11 mouse cellular contexts compared by ENCODE assay signal in genomic region chr7:105426051-105426450, GRCm38 (mm10). TPM values are rescaled to one million over a fixed set of nuclear protein-coding genes. Genes with fewer than 3 reads are reported as not detected.
A peak's percentile ranks its signal among the peaks of the same experiment; 100 is the strongest.
DNase-seq lines count a peak whose midpoint lies in the region; ATAC-seq and TF ChIP-seq lines count a peak whose summit lies in the region.
"Had no signal": no experiment of that assay in that cellular context is flagged by ENCODE, and none has a peak within 500 bp of the region (broad histone marks: within the 10 kb centered on the region; RNA-seq: fewer than 3 reads in every experiment).

No protein-coding gene starts in this region.

- intact Hi-C loops in gastrocnemius, postnatal 36 days (cut with DNase I), result loop anchor here (1.0 kb wide), 1 partner anchor 44 kb away; no protein-coding TSS in a partner anchor

- H3K36me3 ChIP-seq in kidney, embryonic 15.5 days, result no peaks in the 10 kb centered on the region
- H3K36me3 ChIP-seq in kidney, adult 2 months (ENCODE audit: control insufficient read depth, insufficient read depth, low read length), result no peaks in the 10 kb centered on the region
- no peaks in the 10 kb centered on the region for H3K36me3 ChIP-seq in embryonic facial prominence, embryonic 13.5 days
- H3K36me3 ChIP-seq in hindbrain, postnatal 0 days (ENCODE audit: insufficient read depth, low read length), result no peaks in the 10 kb centered on the region
- no peaks in the 10 kb centered on the region for H3K36me3 ChIP-seq in neural tube, embryonic 12.5 days

- peak overlapping the region; percentile 43 for H3K4me3 ChIP-seq in kidney, embryonic 15.5 days (replicated peaks)
- H3K4me3 ChIP-seq in kidney, adult 2 months (ENCODE audit: insufficient read depth, low read depth, low read length), result no peak overlapping the region
- peak overlapping the region; percentile 44 for H3K4me3 ChIP-seq in embryonic facial prominence, embryonic 13.5 days
- peak overlapping the region; percentile 59 for H3K4me3 ChIP-seq in hindbrain, postnatal 0 days (ENCODE audit: low read length)
- peak overlapping the region; percentile 44 for H3K4me3 ChIP-seq in neural tube, embryonic 12.5 days

- peak overlapping the region; percentile 17; the same call in 1 of the 2 replicates for H3K9ac ChIP-seq in kidney, embryonic 15.5 days
- peak overlapping the region; percentile 36; the same call in 1 of the 2 replicates for H3K9ac ChIP-seq in embryonic facial prominence, embryonic 13.5 days
- peak overlapping the region; percentile 63 for H3K9ac ChIP-seq in hindbrain, postnatal 0 days (replicated peaks; ENCODE audit: low read length)
- peak overlapping the region; percentile 38 for H3K9ac ChIP-seq in neural tube, embryonic 12.5 days

- ATAC-seq in kidney, embryonic 15.5 days (replicated peaks; ENCODE audit: low FRiP score), result peak; percentile 73
- ATAC-seq in embryonic facial prominence, embryonic 13.5 days (ENCODE audit: insufficient number of reproducible peaks, insufficient read depth, low FRiP score, low TSS enrichment, low read depth), result 0 out of 2 replicates have a peak, but pooled peaks have one; percentile 28
- ATAC-seq in hindbrain, postnatal 0 days, result peak; percentile 71
- ATAC-seq in neural tube, embryonic 12.5 days (ENCODE audit: low FRiP score, low read depth), result peak; percentile 72

- no peak for TF ChIP-seq POLR2A in kidney, adult 2 months (IDR thresholded peaks at IDR 0.05; ENCODE audit: low read depth, low read length)

- H3K4me2 ChIP-seq in kidney, embryonic 15.5 days, result peak overlapping the region; percentile 82
- H3K4me2 ChIP-seq in embryonic facial prominence, embryonic 13.5 days, result peak overlapping the region; percentile 78
- H3K4me2 ChIP-seq in hindbrain, postnatal 0 days (ENCODE audit: low read depth, low read length), result peak overlapping the region; percentile 91
- peak overlapping the region; percentile 87 for H3K4me2 ChIP-seq in neural tube, embryonic 12.5 days (replicated peaks)

- DNase-seq in kidney, adult 2 months, result no peak
- no peak for DNase-seq in hindbrain, postnatal 0 days (ENCODE audit: low spot score)
- DNase-seq in gastrocnemius, postnatal 36 days, result no peak
- DNase-seq in thymus, postnatal 14 days, result no peak
- no peak for DNase-seq in cerebellum, postnatal 25 days

- H3K27me3 ChIP-seq in kidney, embryonic 15.5 days, result peaks cover 42% of the 10 kb centered on the region
- peaks cover 4% of the 10 kb centered on the region for H3K27me3 ChIP-seq in kidney, adult 2 months (replicated peaks; ENCODE audit: control insufficient read depth, insufficient read depth, low read length)
- peaks cover 59% of the 10 kb centered on the region for H3K27me3 ChIP-seq in embryonic facial prominence, embryonic 13.5 days
- 0 out of 2 replicates have a peak, but pooled peaks cover 4% of the 10 kb centered on the region for H3K27me3 ChIP-seq in hindbrain, postnatal 0 days (ENCODE audit: insufficient read depth, low read length)
- H3K27me3 ChIP-seq in neural tube, embryonic 12.5 days (replicated peaks), result peaks cover 29% of the 10 kb centered on the region

- H3K4me1 ChIP-seq in kidney, embryonic 15.5 days, result peaks cover 11% of the 10 kb centered on the region
- H3K4me1 ChIP-seq in kidney, adult 2 months (ENCODE audit: control insufficient read depth, insufficient read depth, low read length), result no peaks in the 10 kb centered on the region
- peaks cover 9% of the 10 kb centered on the region for H3K4me1 ChIP-seq in embryonic facial prominence, embryonic 13.5 days
- no peaks in the 10 kb centered on the region; the same call in 1 of the 2 replicates for H3K4me1 ChIP-seq in hindbrain, postnatal 0 days (ENCODE audit: insufficient read depth, low read length)
- H3K4me1 ChIP-seq in neural tube, embryonic 12.5 days, result peaks cover 11% of the 10 kb centered on the region

- H3K9me3 ChIP-seq in kidney, embryonic 15.5 days (replicated peaks), result no peaks in the 10 kb centered on the region
- no peaks in the 10 kb centered on the region for H3K9me3 ChIP-seq in embryonic facial prominence, embryonic 13.5 days
- H3K9me3 ChIP-seq in hindbrain, postnatal 0 days (ENCODE audit: low read length), result no peaks in the 10 kb centered on the region
- H3K9me3 ChIP-seq in neural tube, embryonic 12.5 days, result no peaks in the 10 kb centered on the region

- H3K27ac ChIP-seq in kidney, embryonic 15.5 days, result no peak overlapping the region
- no peak overlapping the region for H3K27ac ChIP-seq in kidney, adult 2 months (ENCODE audit: insufficient read depth, low read depth, low read length)
- no peak overlapping the region for H3K27ac ChIP-seq in embryonic facial prominence, embryonic 13.5 days
- H3K27ac ChIP-seq in hindbrain, postnatal 0 days, result no peak overlapping the region
- no peak overlapping the region for H3K27ac ChIP-seq in neural tube, embryonic 12.5 days
- H3K27ac ChIP-seq: macrophage had no signal

- WGBS in kidney, embryonic 15.5 days, result 1% methylated on average over 11 of the region's 11 CpGs
- WGBS in kidney, adult 2 months, result 3% methylated on average over 11 of the region's 11 CpGs
- 2% methylated on average over 11 of the region's 11 CpGs for WGBS in embryonic facial prominence, embryonic 13.5 days
- WGBS in hindbrain, postnatal 0 days, result 2% methylated on average over 11 of the region's 11 CpGs
- 3% methylated on average over 11 of the region's 11 CpGs for WGBS in neural tube, embryonic 12.5 days

- TF ChIP-seq CTCF in kidney, adult 2 months (conservative IDR thresholded peaks at IDR 0.05; ENCODE audit: insufficient read depth, insufficient read length, low read depth, low read length), result no peak
- TF ChIP-seq CTCF in hindbrain, postnatal 0 days (IDR thresholded peaks at IDR 0.05; ENCODE audit: low read depth), result no peak

RNA-seq across cellular contexts. Expression of gene Cckbr, which starts 0.5 kb away (rescaled TPM):
- polyA plus RNA-seq in kidney, embryonic 15.5 days (2015; fragmentation: Nextera tagmentation; extraction: Ambion mirVana), result 0.58 and 0.62 TPM in 2 replicates
- 0.14 and 0.22 TPM in 2 replicates for polyA plus RNA-seq in kidney, adult 2 months (2012; rRNA removed)
- 0.48 and 0.52 TPM in 2 replicates for polyA plus RNA-seq in embryonic facial prominence, embryonic 13.5 days (2015; fragmentation: Nextera tagmentation; extraction: Ambion mirVana)
- total RNA-seq in hindbrain, postnatal 0 days (2014; rRNA removed), result 10.7 and 14.2 TPM in 2 replicates
- 5.3 TPM in 2 replicates for polyA plus RNA-seq in hindbrain, postnatal 0 days (2015; fragmentation: Nextera tagmentation; extraction: Ambion mirVana)
- polyA plus RNA-seq in neural tube, embryonic 12.5 days (2016; fragmentation: Nextera tagmentation; extraction: Ambion mirVana), result 0.22 and 0.68 TPM in 2 replicates
- total RNA-seq in gastrocnemius, postnatal 36 days (2021), result not detected
- total RNA-seq: MEL had no signal
- polyA plus RNA-seq: macrophage had no signal

RNA-seq across cellular contexts. Expression of gene Cnga4, which starts 21.7 kb away (rescaled TPM):
- 0.08 TPM in 1 of 2 replicates, not detected in the other for polyA plus RNA-seq in kidney, embryonic 15.5 days (2015; fragmentation: Nextera tagmentation; extraction: Ambion mirVana)
- 0.16 and 0.18 TPM in 2 replicates for polyA plus RNA-seq in kidney, adult 2 months (2012; rRNA removed)
- polyA plus RNA-seq in embryonic facial prominence, embryonic 13.5 days (2015; fragmentation: Nextera tagmentation; extraction: Ambion mirVana), result 0.10 TPM in 1 of 2 replicates, not detected in the other
- 0.21 TPM in 1 of 2 replicates, not detected in the other for total RNA-seq in hindbrain, postnatal 0 days (2014; rRNA removed)
- polyA plus RNA-seq in hindbrain, postnatal 0 days (2015; fragmentation: Nextera tagmentation; extraction: Ambion mirVana), result 0.08 and 0.14 TPM in 2 replicates
- 0.08 and 0.15 TPM in 2 replicates for polyA plus RNA-seq in neural tube, embryonic 12.5 days (2016; fragmentation: Nextera tagmentation; extraction: Ambion mirVana)
- not detected for total RNA-seq in gastrocnemius, postnatal 36 days (2021)
- total RNA-seq: MEL had no signal
- polyA plus RNA-seq: macrophage; spleen, adult 2 months had no signal

RNA-seq across cellular contexts. Expression of gene Fam160a2, which starts 26.2 kb away (rescaled TPM):
- 39.1 and 47.4 TPM in 2 replicates for polyA plus RNA-seq in kidney, embryonic 15.5 days (2015; fragmentation: Nextera tagmentation; extraction: Ambion mirVana)
- 39.6 and 50.2 TPM in 2 replicates for polyA plus RNA-seq in kidney, adult 2 months (2012; rRNA removed)
- polyA plus RNA-seq in embryonic facial prominence, embryonic 13.5 days (2015; fragmentation: Nextera tagmentation; extraction: Ambion mirVana), result 41.8 and 48.3 TPM in 2 replicates
- total RNA-seq in hindbrain, postnatal 0 days (2014; rRNA removed), result 48.0 and 48.8 TPM in 2 replicates
- polyA plus RNA-seq in hindbrain, postnatal 0 days (2015; fragmentation: Nextera tagmentation; extraction: Ambion mirVana), result 30.7 and 33.4 TPM in 2 replicates
- polyA plus RNA-seq in neural tube, embryonic 12.5 days (2016; fragmentation: Nextera tagmentation; extraction: Ambion mirVana), result 40.6 and 41.7 TPM in 2 replicates
- 10 to 100 TPM; 11.0 to 12.2 TPM for total RNA-seq in gastrocnemius, postnatal 36 days (2021)

RNA-seq across cellular contexts. Expression of gene Gm5901, which starts 51.2 kb away (rescaled TPM):
- not detected in 2 replicates for polyA plus RNA-seq in kidney, embryonic 15.5 days (2015; fragmentation: Nextera tagmentation; extraction: Ambion mirVana)
- polyA plus RNA-seq in kidney, adult 2 months (2012; rRNA removed), result not detected in 2 replicates
- not detected in 2 replicates for polyA plus RNA-seq in embryonic facial prominence, embryonic 13.5 days (2015; fragmentation: Nextera tagmentation; extraction: Ambion mirVana)
- not detected in 2 replicates for total RNA-seq in hindbrain, postnatal 0 days (2014; rRNA removed)
- polyA plus RNA-seq in hindbrain, postnatal 0 days (2015; fragmentation: Nextera tagmentation; extraction: Ambion mirVana), result 0.44 TPM in 1 of 2 replicates, not detected in the other
- polyA plus RNA-seq in neural tube, embryonic 12.5 days (2016; fragmentation: Nextera tagmentation; extraction: Ambion mirVana), result not detected in 2 replicates
- not detected for total RNA-seq in gastrocnemius, postnatal 36 days (2021)
- polyA plus RNA-seq: macrophage; spleen, adult 2 months had no signal

RNA-seq across cellular contexts. Expression of gene Cavin3, which starts 56.0 kb away (rescaled TPM):
- 53.4 and 72.0 TPM in 2 replicates for polyA plus RNA-seq in kidney, embryonic 15.5 days (2015; fragmentation: Nextera tagmentation; extraction: Ambion mirVana)
- polyA plus RNA-seq in kidney, adult 2 months (2012; rRNA removed), result 21.4 and 27.9 TPM in 2 replicates
- 72.5 and 73.3 TPM in 2 replicates for polyA plus RNA-seq in embryonic facial prominence, embryonic 13.5 days (2015; fragmentation: Nextera tagmentation; extraction: Ambion mirVana)
- total RNA-seq in hindbrain, postnatal 0 days (2014; rRNA removed), result 32.8 and 49.5 TPM in 2 replicates
- polyA plus RNA-seq in hindbrain, postnatal 0 days (2015; fragmentation: Nextera tagmentation; extraction: Ambion mirVana), result 47.3 and 52.7 TPM in 2 replicates
- 29.2 and 29.3 TPM in 2 replicates for polyA plus RNA-seq in neural tube, embryonic 12.5 days (2016; fragmentation: Nextera tagmentation; extraction: Ambion mirVana)
- 10 to 100 TPM; 10.1 to 13.2 TPM for total RNA-seq in gastrocnemius, postnatal 36 days (2021)
- total RNA-seq: MEL had no signal
- polyA plus RNA-seq: macrophage had no signal
